Mouse (Mus musculus) gastrocnemius, postnatal 36 days (tissue): ENCODE measurements around the gene Mmp7. TPM values are rescaled to one million over a fixed set of nuclear protein-coding genes. Genes with fewer than 3 reads are reported as not detected.

ENCODE experiments used
- DNase-seq, 2 experiments: peaks; one replicate each; pipeline ENCODE4 v3.0.0; 2022
- intact Hi-C: fragments of 180-260 bp; cut with DNase I; formaldehyde crosslinking; loops from one replicate; pipeline ENCODE4 v1.15.1; 2025
- total RNA-seq, 2 experiments: library from RNA; stranded (reverse); gene quantifications; 2 replicates each; pipeline ENCODE4 v1.2.3; 2021

The Mmp7 gene
- total RNA-seq, 2 experiments from 2014 or later, result not detected

- DNase-seq, result no peak
- intact Hi-C loops, result no loop called here
These were observed 37.1 kb downstream of the Mmp7 start for GRCm38 (mm10) chr9:7728997-7729396.

- no peak for DNase-seq
- intact Hi-C loops, result no loop called here
These were observed 50.8 kb downstream of the Mmp7 start for GRCm38 (mm10) chr9:7742696-7743095.

- DNase-seq, result no peak
- intact Hi-C loops, result no loop called here
These were observed 52.3 kb downstream of the Mmp7 start for GRCm38 (mm10) chr9:7744156-7744555.

GRCm38 (mm10) chr9:7748881-7749280 lies 57.0 kb downstream of the Mmp7 start:
- no peak for DNase-seq
- intact Hi-C loops, result no loop called here

Other genes starting within 250 kb of the Mmp7 start
- under 1 TPM; 0.15 to 0.18 TPM for gene Mmp3, start 246.3 kb upstream of the Mmp7 start, total RNA-seq
- gene Mmp10, start 189.7 kb upstream of the Mmp7 start, total RNA-seq, result not detected
- not detected for gene Mmp8, start 133.6 kb upstream of the Mmp7 start, total RNA-seq
- under 1 TPM; 0.25 to 0.28 TPM for gene Mmp27, start 120.7 kb upstream of the Mmp7 start, total RNA-seq
- gene Mmp20, start 63.9 kb upstream of the Mmp7 start, total RNA-seq, result not detected
- gene Tmem123, start 72.0 kb downstream of the Mmp7 start, total RNA-seq, result 10 to 100 TPM; 17.2 to 21.2 TPM
- 10 to 100 TPM; 18.1 to 21.0 TPM for gene Birc2, start 145.0 kb downstream of the Mmp7 start, total RNA-seq
- gene Birc3, start 181.1 kb downstream of the Mmp7 start, total RNA-seq, result 1 to 10 TPM; 5.0 to 5.3 TPM